Mouse (Mus musculus) E14TG2a.4 (cell line): ENCODE results near the gene Gm44511.
"Not testable (repeated sequence)": the region's sequence is repeated elsewhere in the genome, so short reads cannot be mapped to it uniquely, and the experiment has no call there.

Experiments
- CTCF ChIP-seq: conservative IDR thresholded peaks from 2 replicates; pipeline ENCODE4 v1.5.1; 2014; ENCODE audit warnings: low read length
- POU5F1 ChIP-seq: IDR thresholded peaks from 2 replicates; pipeline ENCODE4 v1.6.1; 2014; ENCODE audit warnings: low read length, borderline replicate concordance

GRCm38 (mm10) chr6:128753610-128754224 is 72.4 kb downstream of the Gm44511 start:
- TF ChIP-seq CTCF, POU5F1: not testable (repeated sequence)
